Mouse (Mus musculus): ENCODE results near the gene Lnx1.

DNA sequence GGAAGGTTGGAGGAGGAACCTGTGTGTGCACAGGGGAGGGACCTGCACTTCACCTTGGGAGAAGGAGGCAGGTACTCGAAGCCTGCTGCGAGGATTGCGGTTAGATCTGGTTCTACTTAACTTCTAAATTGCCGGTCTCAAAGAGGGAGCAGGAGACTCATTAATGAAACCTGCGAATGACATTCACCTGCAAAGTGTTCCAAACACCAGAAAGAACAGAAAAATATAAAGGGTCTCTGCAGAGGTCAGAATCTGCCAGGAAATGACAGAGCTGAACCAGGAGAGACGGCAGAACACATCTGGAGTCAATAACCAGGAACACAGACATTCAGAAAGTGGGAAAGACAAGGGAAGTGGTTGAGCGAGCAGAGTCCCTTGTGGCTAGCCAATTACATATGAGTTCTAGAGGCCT lies 8.3 kb downstream of the Lnx1 start:
- TF ChIP-seq POLR2A (IDR thresholded peaks at IDR 0.05; ENCODE audit: insufficient read depth, low read depth, low read length) (no peak), CTCF (IDR thresholded peaks at IDR 0.05) (no peak), EP300 (IDR thresholded peaks at IDR 0.05; ENCODE audit: insufficient read depth, low read depth, low read length) (no peak)

All from heart, adult 2 months (tissue).